Mouse (Mus musculus) layer of hippocampus, postnatal 36 days (tissue): ENCODE results near the gene Tmem156. TPM values are rescaled to one million over a fixed set of nuclear protein-coding genes. Genes with fewer than 3 reads are reported as not detected.

ENCODE experiments used
- total RNA-seq, 2 experiments: library from RNA; stranded (reverse); gene quantifications; 2 replicates each; pipeline ENCODE4 v1.2.3; 2021

Gene Tmem156
- total RNA-seq, 2 experiments from 2014 or later, result 0.58 to 0.60 TPM

Other genes starting within 250 kb of the Tmem156 start
- under 1 TPM; 0.20 to 0.78 TPM for gene Tlr1, start 158.6 kb downstream of the Tmem156 start, total RNA-seq
- under 1 TPM; 0.55 to 0.86 TPM for gene Tlr6, start 132.0 kb downstream of the Tmem156 start, total RNA-seq
- 1 to 10 TPM; 3.7 to 6.1 TPM for gene Fam114a1, start 122.1 kb downstream of the Tmem156 start, total RNA-seq
- 10 to 100 TPM; 62.7 to 63.2 TPM for gene Klhl5, start 15.4 kb upstream of the Tmem156 start, total RNA-seq
- 10 to 100 TPM; 19.4 to 21.2 TPM for gene Wdr19, start 107.6 kb upstream of the Tmem156 start, total RNA-seq
- gene Rfc1, start 243.5 kb upstream of the Tmem156 start, total RNA-seq, result 10 to 100 TPM; 30.1 to 35.6 TPM